Mouse (Mus musculus) G1E (cell line): ENCODE results near the gene Cers6. TPM values are rescaled to one million over a fixed set of nuclear protein-coding genes. Genes with fewer than 3 reads are reported as not detected.

ENCODE experiments used
- ATAC-seq: 2 replicates; pipeline ENCODE4 v1.8.0; 2016; ENCODE audit warnings: mild to moderate bottlenecking; ENCODE audit not compliant: insufficient number of reproducible peaks, poor library complexity, low FRiP score, severe bottlenecking; ENCODE audit errors: extremely low read depth
- DNase-seq: peaks from one replicate; pipeline ENCODE4 v3.0.0; 2012; ENCODE audit warnings: low spot score
- H3K27me3 ChIP-seq: 2 replicates; pipeline ENCODE4 v1.6.1; 2012; ENCODE audit warnings: mild to moderate bottlenecking, low read length, inconsistent platforms; ENCODE audit not compliant: insufficient read depth
- H3K36me3 ChIP-seq: replicated peaks from 2 replicates; pipeline ENCODE3; 2012; ENCODE audit warnings: mild to moderate bottlenecking, inconsistent platforms
- H3K4me1 ChIP-seq: 2 replicates; pipeline ENCODE4 v1.6.1; 2012; ENCODE audit warnings: low read depth, low read length, inconsistent platforms, mixed read lengths; ENCODE audit not compliant: insufficient read depth
- H3K4me3 ChIP-seq: 2 replicates; pipeline ENCODE4 v1.5.1; 2012; ENCODE audit warnings: low read depth, mild to moderate bottlenecking, inconsistent platforms, low read length, moderate library complexity, mixed read lengths
- H3K9me3 ChIP-seq: replicated peaks from 2 replicates; pipeline ENCODE4 v1.6.1; 2012; ENCODE audit warnings: inconsistent platforms
- CTCF ChIP-seq: IDR thresholded peaks from 2 replicates; pipeline ENCODE4 v1.5.1; 2012; ENCODE audit warnings: low read depth, low read length, inconsistent platforms, mixed read lengths
- GATA1 ChIP-seq: IDR thresholded peaks from 2 replicates; pipeline ENCODE4 v1.6.1; 2012; ENCODE audit warnings: borderline replicate concordance, low read length, inconsistent platforms, mixed read lengths
- GATA2 ChIP-seq: IDR thresholded peaks from 2 replicates; pipeline ENCODE4 v1.6.1; 2012; ENCODE audit warnings: low read depth, low read length, inconsistent platforms, borderline replicate concordance
- POLR2AphosphoS5 ChIP-seq: IDR thresholded peaks from 2 replicates; pipeline ENCODE4 v1.6.1; 2012; ENCODE audit warnings: low read depth, low read length, inconsistent platforms; ENCODE audit not compliant: insufficient replicate concordance
- TAL1 ChIP-seq: conservative IDR thresholded peaks from 2 replicates; pipeline ENCODE4 v1.6.1; 2012; ENCODE audit warnings: low read depth, low read length, inconsistent platforms, mixed read lengths
- polyA plus RNA-seq: library from polyadenylated mRNA; stranded (reverse); fragments of >175 nt; gene quantifications from 2 replicates; pipeline ENCODE4 v1.2.3, GENCODE M21; 2012
- total RNA-seq, 2 experiments: library from RNA; stranded (forward) in 1 of 2; stranded (reverse) in 1 of 2; fragments of 200-1000 nt in 1 of 2; fragments of >200 nt in 1 of 2; fragmentation: Nextera tagmentation in 1 of 2; gene quantifications; 2 replicates each; pipeline ENCODE4 v1.2.3; 2014 to 2017

Cers6 gene
- total and polyA plus RNA-seq, 3 experiments, result 14.8 to 92.4 (median 55.7) TPM

- no peaks in the 10 kb centered on the region for H3K27me3 ChIP-seq
- peaks cover 67% of the 10 kb centered on the region for H3K36me3 ChIP-seq
- no peaks in the 10 kb centered on the region for H3K9me3 ChIP-seq
- no peak overlapping the region for H3K4me3 ChIP-seq
- peaks cover 9% of the 10 kb centered on the region for H3K4me1 ChIP-seq
- DNase-seq (no peak), ATAC-seq (no peak)
- TF ChIP-seq CTCF (no peak), POLR2AphosphoS5 (no peak), GATA1 (no peak), GATA2 (no peak), TAL1 (no peak)
Observed at GRCm38 (mm10) chr2:69053210-69053858, 192.1 kb downstream of the Cers6 start.

DNA sequence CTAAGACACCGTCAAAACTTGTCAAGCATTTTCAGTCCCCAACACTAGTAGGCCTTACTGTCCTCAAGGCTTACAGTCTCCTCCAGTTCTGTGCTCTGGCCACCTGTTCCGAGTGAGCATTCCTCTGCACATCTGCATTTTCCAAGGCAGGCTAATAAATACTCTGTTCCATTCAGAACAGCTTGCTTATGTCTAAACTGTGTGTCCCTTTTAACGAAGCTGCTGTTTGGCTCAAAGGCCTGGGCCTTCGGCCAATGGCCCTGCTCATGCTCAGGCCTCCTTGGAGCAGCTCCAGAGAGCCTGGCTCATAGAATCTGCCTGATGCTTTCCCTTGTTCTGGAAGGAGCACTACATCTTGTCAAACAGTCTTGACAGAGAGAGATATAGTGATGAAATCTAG, 193.0 kb downstream of the Cers6 start:
- no peak for TF ChIP-seq TAL1
- no peak for TF ChIP-seq POLR2AphosphoS5
- no peak for TF ChIP-seq CTCF
- no peak for TF ChIP-seq GATA1
- TF ChIP-seq GATA2, result no peak
- Histone ChIP-seq H3K4me1 (peaks cover 6% of the 10 kb centered on the region), H3K27me3 (no peaks in the 10 kb centered on the region), H3K4me3 (no peak overlapping the region), H3K9me3 (no peaks in the 10 kb centered on the region), H3K36me3 (peaks cover 60% of the 10 kb centered on the region)
- ATAC-seq, result no peak
- DNase-seq, result no peak

- TF ChIP-seq POLR2AphosphoS5 (no peak), TAL1 (no peak), GATA1 (no peak), GATA2 (no peak), CTCF (no peak)
- ATAC-seq, result no peak
Observed at GRCm38 (mm10) chr2:69055174-69055573, 193.9 kb downstream of the Cers6 start.

DNA sequence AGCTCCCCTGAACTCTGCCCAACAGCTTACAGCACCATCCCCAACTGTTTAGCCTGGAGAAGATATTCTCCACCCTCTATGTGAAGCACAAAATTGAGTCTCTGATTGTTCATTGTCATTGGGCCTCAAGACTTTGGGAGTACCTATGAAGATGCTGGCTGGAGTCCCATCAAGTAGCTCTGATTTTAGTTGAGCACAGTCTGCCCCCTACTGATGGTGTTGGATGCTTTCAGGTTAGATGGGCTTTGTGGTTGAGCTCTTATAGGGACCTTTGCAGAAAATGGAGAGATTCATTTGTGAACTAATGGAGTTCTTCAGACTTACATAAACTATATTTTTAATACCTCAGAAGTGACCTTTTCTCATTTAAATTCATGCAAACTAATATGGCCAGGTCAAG, 200.1 kb downstream of the Cers6 start:
- H3K36me3 ChIP-seq, result peaks cover 44% of the 10 kb centered on the region
- peak; percentile 57; the same call in 1 of the 2 replicates for ATAC-seq
- H3K27me3 ChIP-seq, result no peaks in the 10 kb centered on the region
- TF ChIP-seq GATA2 (no peak), CTCF (no peak), GATA1 (no peak), TAL1 (no peak), POLR2AphosphoS5 (no peak)
- H3K4me1 ChIP-seq, result no peaks in the 10 kb centered on the region
- DNase-seq, result no peak
- H3K9me3 ChIP-seq, result peaks cover 3% of the 10 kb centered on the region
- H3K4me3 ChIP-seq, result no peak overlapping the region

More at GRCm38 (mm10) chr2:69055174-69055573, 193.9 kb downstream of the Cers6 start:
- H3K27me3 ChIP-seq, result no peaks in the 10 kb centered on the region
- H3K36me3 ChIP-seq, result peaks cover 58% of the 10 kb centered on the region
- H3K4me1 ChIP-seq, result peaks cover 4% of the 10 kb centered on the region; the same call in 1 of the 2 replicates
- H3K9me3 ChIP-seq, result no peaks in the 10 kb centered on the region
- no peak for DNase-seq
- no peak overlapping the region for H3K4me3 ChIP-seq

DNA sequence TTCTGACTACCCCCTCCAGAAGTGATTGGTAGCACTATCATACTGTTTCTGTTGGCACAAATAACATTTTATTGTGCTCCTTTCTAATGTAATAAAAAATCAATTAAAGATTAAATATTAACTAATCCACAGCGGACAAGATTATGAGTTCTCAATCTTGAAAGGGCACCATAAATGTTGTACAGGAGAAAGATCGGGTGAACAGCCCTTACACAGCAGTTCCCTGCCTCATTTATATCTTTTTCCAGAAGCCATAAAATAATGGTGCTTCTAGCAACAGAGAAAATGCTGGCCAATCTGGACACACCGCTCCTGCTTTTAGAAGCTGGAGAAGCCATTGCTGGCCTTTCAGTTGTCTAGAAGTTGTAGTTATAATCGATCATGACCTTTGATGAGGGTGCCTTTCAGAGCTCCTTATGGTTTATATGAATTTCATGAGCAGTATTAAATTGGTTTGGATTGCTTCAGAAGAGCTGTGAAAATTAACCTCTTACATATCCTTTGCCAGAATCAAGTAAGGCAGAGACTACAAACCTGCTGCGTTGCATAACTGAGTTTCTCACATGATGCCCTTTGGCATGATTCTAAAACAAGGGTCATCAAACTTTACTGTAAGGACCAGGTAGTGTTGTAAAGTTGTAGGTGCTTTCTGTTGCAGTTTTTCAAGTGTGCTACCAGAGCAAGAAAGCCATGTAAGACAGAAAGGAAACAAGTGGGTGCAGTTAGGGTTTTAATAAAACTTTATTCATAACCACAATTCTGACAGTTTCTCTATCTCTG, 200.9 kb downstream of the Cers6 start:
- peaks cover 40% of the 10 kb centered on the region for H3K36me3 ChIP-seq
- peaks cover 3% of the 10 kb centered on the region for H3K9me3 ChIP-seq

DNA sequence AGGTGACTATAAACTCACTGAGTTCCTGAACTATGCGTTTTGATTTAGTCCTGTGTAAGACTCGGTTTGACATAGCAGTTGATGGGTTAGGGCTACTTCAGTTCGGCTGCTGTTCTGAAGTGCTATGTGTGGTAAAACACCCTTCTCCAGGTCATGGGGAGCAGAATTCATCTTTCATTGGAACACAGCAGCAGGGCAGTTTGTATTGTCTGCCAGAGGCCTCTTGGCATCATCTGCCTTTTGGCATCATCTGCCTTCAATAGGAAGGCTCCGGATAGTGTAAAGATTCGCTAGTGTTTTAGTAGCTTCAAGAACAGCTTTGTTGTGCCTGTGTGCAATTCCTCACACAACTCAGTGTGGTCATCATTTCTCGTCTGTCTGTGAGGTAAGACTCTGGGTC, 203.5 kb downstream of the Cers6 start:
- Histone ChIP-seq H3K27me3 (no peaks in the 10 kb centered on the region), H3K4me3 (no peak overlapping the region), H3K4me1 (no peaks in the 10 kb centered on the region), H3K9me3 (peaks cover 3% of the 10 kb centered on the region), H3K36me3 (peaks cover 51% of the 10 kb centered on the region)
- DNase-seq (no peak), ATAC-seq (no peak)
- no peak for TF ChIP-seq GATA1
- TF ChIP-seq TAL1, result no peak
- TF ChIP-seq GATA2, result no peak
- TF ChIP-seq CTCF, result no peak
- TF ChIP-seq POLR2AphosphoS5, result no peak

More for the DNA sequence above, 200.9 kb downstream of the Cers6 start:
- no peaks in the 10 kb centered on the region for H3K27me3 ChIP-seq
- DNase-seq (no peak), ATAC-seq (no peak)
- H3K4me3 ChIP-seq, result no peak overlapping the region
- H3K4me1 ChIP-seq, result no peaks in the 10 kb centered on the region
- TF ChIP-seq POLR2AphosphoS5 (no peak), GATA1 (no peak), TAL1 (no peak), CTCF (no peak), GATA2 (no peak)
